Mouse (Mus musculus): ENCODE data around the gene Fgfrl1. TPM values are rescaled to one million over a fixed set of nuclear protein-coding genes. Genes with fewer than 3 reads are reported as not detected.
A peak's percentile ranks its signal among the peaks of the same experiment; 100 is the strongest.

The Fgfrl1 gene
- polyA plus RNA-seq, 1 experiment from 2014 or later: 7.0 TPM

DNA sequence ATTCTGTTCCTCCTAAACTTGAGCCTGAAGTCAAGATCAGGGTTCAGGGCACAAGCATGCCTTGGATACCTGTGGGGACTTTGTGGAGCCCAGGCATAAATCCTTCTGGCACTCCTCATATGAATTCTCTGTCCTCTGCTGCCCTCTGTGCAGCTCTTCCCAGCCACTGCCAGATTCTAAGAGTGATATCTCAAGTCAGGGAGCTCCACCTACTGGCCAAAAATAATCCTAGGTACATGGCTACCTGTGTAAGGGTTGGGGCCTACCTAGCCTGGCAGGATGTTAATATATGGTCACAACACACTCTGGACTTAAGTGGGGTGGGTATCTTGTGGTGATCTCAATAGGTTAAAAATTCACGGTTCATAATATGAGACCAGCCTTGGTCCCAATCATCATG lies 40.4 kb upstream of the Fgfrl1 start:
- ATAC-seq (ENCODE audit: low FRiP score) (peak; percentile 32; the same call in 1 of the 2 replicates), DNase-seq (ENCODE audit: low spot score) (peak; percentile 73)
- Histone ChIP-seq H3K9ac (no peak overlapping the region), H3K4me1 (replicated peaks; ENCODE audit: control insufficient read depth, insufficient read depth, low read length) (no peaks in the 10 kb centered on the region), H3K4me3 (replicated peaks; ENCODE audit: low read length) (no peak overlapping the region), H3K4me2 (replicated peaks) (no peak overlapping the region), H3K27me3 (ENCODE audit: control insufficient read depth, insufficient read depth, low read length) (no peaks in the 10 kb centered on the region), H3K27ac (no peak overlapping the region), H3K36me3 (replicated peaks; ENCODE audit: control insufficient read depth, insufficient read depth) (peaks cover 98% of the 10 kb centered on the region), H3K9me3 (ENCODE audit: control insufficient read depth, low read length) (no peaks in the 10 kb centered on the region)
- WGBS: 63% methylated on average over 1 of the region's 1 CpGs

DNA sequence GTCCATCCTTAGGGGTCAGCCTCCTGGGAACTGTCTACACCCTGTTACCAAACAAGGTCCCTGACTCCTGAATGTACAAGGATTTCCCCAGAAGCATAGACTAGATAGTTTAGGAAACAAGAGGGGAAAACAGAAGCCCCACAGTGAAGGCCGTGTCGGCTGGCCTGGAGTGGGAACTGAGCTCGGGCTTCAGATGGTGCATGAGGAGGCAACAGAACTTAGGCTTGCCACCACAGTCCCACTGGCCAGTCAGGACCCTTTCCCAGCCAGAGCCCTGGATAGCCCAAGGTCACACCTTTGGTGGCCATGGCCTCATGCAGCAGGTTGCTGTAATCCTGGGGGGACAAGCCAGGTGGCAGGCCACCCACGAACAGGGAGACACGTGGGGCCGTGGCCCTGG lies 38.8 kb upstream of the Fgfrl1 start:
- ATAC-seq (ENCODE audit: low FRiP score): no peak
- Histone ChIP-seq H3K9me3 (ENCODE audit: control insufficient read depth, low read length) (no peaks in the 10 kb centered on the region), H3K36me3 (replicated peaks; ENCODE audit: control insufficient read depth, insufficient read depth) (peaks cover 97% of the 10 kb centered on the region), H3K4me1 (replicated peaks; ENCODE audit: control insufficient read depth, insufficient read depth, low read length) (no peaks in the 10 kb centered on the region), H3K4me3 (replicated peaks; ENCODE audit: low read length) (no peak overlapping the region), H3K27me3 (ENCODE audit: control insufficient read depth, insufficient read depth, low read length) (no peaks in the 10 kb centered on the region), H3K4me2 (replicated peaks) (no peak overlapping the region), H3K27ac (no peak overlapping the region), H3K9ac (no peak overlapping the region)
- no peak for DNase-seq (ENCODE audit: low spot score)
- 92% methylated on average over 6 of the region's 6 CpGs for WGBS

DNA sequence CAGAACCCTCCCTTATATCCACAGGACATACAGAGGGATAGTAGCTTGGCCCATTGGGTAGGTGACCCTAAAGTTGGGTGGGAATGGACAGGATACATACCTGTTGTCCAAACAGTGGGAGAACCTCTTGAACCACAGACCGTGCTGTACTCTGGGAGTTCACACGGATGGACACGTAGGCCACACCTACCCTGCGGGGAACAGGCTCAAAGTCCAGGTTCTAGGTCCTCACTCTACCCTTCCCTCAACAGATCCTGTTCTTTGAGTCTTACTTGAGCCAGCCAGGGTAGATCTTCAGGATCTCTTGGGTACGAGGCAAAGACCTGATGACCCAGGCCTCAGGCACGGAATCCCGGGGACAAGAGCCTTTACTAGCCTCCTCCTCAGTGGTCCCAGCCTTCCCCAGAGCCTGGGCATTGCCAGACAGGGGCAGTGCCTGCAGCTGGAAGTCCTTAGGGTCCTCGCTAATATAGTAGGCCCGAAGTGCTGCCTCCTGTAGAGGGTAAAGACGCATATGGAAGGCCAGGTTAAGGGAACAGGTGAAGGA lies 37.7 kb upstream of the Fgfrl1 start:
- WGBS: 94% methylated on average over 10 of the region's 10 CpGs
- H3K9ac ChIP-seq: no peak overlapping the region
- ATAC-seq (ENCODE audit: low FRiP score) (no peak), DNase-seq (ENCODE audit: low spot score) (no peak)
- no peak overlapping the region for H3K27ac ChIP-seq
- H3K36me3 ChIP-seq (replicated peaks; ENCODE audit: control insufficient read depth, insufficient read depth): peaks cover 85% of the 10 kb centered on the region
- H3K4me1 ChIP-seq (replicated peaks; ENCODE audit: control insufficient read depth, insufficient read depth, low read length): peaks cover 11% of the 10 kb centered on the region
- no peaks in the 10 kb centered on the region for H3K9me3 ChIP-seq (ENCODE audit: control insufficient read depth, low read length)
- H3K4me3 ChIP-seq (replicated peaks; ENCODE audit: low read length): no peak overlapping the region
- no peak overlapping the region for H3K4me2 ChIP-seq (replicated peaks)
- H3K27me3 ChIP-seq (ENCODE audit: control insufficient read depth, insufficient read depth, low read length): no peaks in the 10 kb centered on the region

DNA sequence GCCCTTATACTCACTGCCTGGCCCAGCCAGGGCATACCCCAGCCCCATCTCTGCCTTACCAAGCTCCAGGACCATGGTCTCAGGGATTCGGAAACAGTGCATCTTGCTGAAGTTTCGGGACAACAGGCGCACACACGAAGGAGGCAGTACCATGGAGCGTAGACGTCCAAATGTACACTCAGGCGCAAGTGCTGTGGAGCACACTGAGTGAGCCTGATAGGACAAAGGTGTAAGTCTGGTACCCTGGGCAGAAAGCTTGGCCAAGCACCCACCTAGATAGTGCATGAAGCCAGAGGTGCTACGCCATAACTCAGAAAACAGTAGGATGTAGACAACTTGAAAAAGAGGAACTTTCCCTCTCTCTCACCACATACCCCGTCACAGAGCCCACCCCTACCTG lies 36.8 kb upstream of the Fgfrl1 start:
- H3K4me3 ChIP-seq (replicated peaks; ENCODE audit: low read length): no peak overlapping the region
- DNase-seq (ENCODE audit: low spot score) (no peak), ATAC-seq (ENCODE audit: low FRiP score) (no peak)
- H3K36me3 ChIP-seq (replicated peaks; ENCODE audit: control insufficient read depth, insufficient read depth): peaks cover 76% of the 10 kb centered on the region
- H3K27ac ChIP-seq: no peak overlapping the region
- H3K9me3 ChIP-seq (ENCODE audit: control insufficient read depth, low read length): no peaks in the 10 kb centered on the region
- peaks cover 15% of the 10 kb centered on the region for H3K4me1 ChIP-seq (replicated peaks; ENCODE audit: control insufficient read depth, insufficient read depth, low read length)
- no peak overlapping the region for H3K4me2 ChIP-seq (replicated peaks)
- H3K9ac ChIP-seq: no peak overlapping the region
- 96% methylated on average over 9 of the region's 9 CpGs for WGBS
- H3K27me3 ChIP-seq (ENCODE audit: control insufficient read depth, insufficient read depth, low read length): no peaks in the 10 kb centered on the region

DNA sequence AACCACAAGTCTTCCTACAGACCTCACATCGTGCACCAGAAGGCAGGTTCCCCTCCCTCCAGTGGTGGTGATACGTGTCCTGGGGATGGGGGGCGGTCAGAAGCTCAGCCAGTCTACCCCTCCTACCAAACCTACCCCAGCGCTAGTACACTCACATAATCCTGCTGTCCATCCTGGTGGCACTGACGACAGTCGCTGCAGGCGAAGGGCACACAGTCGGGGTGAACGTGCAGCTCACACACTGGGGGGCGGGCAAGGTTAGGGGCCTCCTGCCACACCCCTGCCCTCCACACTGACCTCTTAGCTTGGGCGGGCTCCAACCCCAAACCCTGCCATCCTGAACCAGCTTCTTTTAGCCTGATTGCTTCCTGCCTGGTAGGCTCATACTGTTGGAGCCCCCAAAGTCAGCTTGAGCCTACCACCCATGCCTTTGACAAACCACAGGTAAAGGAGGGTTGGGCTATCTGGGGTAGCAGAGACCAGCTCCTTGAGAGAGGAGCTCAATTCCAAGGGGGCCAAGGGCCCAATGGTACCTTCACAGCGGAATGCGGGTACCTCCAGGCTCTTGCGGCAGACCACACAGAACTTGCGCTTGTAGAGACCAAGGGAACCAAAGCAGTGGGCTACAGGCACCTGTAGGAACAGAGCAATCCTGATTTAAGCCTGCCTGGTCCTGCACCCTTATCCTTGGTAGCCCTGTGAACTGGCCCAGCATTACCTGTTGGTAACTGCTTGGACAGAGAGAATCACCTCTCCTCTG lies 36.1 kb upstream of the Fgfrl1 start:
- 94% methylated on average over 15 of the region's 15 CpGs for WGBS
- H3K4me2 ChIP-seq (replicated peaks): no peak overlapping the region
- no peak for ATAC-seq (ENCODE audit: low FRiP score)
- H3K27me3 ChIP-seq (ENCODE audit: control insufficient read depth, insufficient read depth, low read length): no peaks in the 10 kb centered on the region
- no peaks in the 10 kb centered on the region for H3K9me3 ChIP-seq (ENCODE audit: control insufficient read depth, low read length)
- no peak overlapping the region for H3K4me3 ChIP-seq (replicated peaks; ENCODE audit: low read length)
- no peak overlapping the region for H3K9ac ChIP-seq
- no peak overlapping the region for H3K27ac ChIP-seq
- peaks cover 69% of the 10 kb centered on the region for H3K36me3 ChIP-seq (replicated peaks; ENCODE audit: control insufficient read depth, insufficient read depth)
- DNase-seq (ENCODE audit: low spot score): no peak
- H3K4me1 ChIP-seq (replicated peaks; ENCODE audit: control insufficient read depth, insufficient read depth, low read length): peaks cover 15% of the 10 kb centered on the region

DNA sequence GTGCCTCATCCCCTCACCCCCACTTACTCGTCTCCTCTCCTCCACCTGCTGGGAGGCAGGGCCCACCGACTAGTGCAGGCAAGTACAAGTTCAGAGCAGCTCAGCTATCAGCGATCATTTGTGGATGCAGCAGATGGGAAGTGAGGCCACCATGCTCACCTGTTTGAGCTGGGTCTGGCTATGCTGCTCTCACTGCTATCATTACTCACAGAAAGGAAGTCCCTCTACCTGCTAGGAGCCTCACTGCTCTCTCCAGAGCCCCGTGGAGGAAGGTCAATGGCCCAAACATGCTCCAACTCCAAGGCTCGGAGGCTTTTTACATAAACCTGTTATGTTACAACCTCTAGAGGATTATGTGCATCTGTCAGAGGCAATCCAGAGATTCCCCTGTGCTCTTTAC lies 34.8 kb upstream of the Fgfrl1 start:
- peaks cover 57% of the 10 kb centered on the region for H3K36me3 ChIP-seq (replicated peaks; ENCODE audit: control insufficient read depth, insufficient read depth)
- DNase-seq (ENCODE audit: low spot score): no peak
- no peaks in the 10 kb centered on the region for H3K9me3 ChIP-seq (ENCODE audit: control insufficient read depth, low read length)
- no peak overlapping the region for H3K4me2 ChIP-seq (replicated peaks)
- 78% methylated on average over 5 of the region's 5 CpGs for WGBS
- ATAC-seq (ENCODE audit: low FRiP score): no peak
- no peaks in the 10 kb centered on the region for H3K27me3 ChIP-seq (ENCODE audit: control insufficient read depth, insufficient read depth, low read length)
- no peak overlapping the region for H3K4me3 ChIP-seq (replicated peaks; ENCODE audit: low read length)
- no peak overlapping the region for H3K9ac ChIP-seq
- peaks cover 15% of the 10 kb centered on the region for H3K4me1 ChIP-seq (replicated peaks; ENCODE audit: control insufficient read depth, insufficient read depth, low read length)
- H3K27ac ChIP-seq: no peak overlapping the region

DNA sequence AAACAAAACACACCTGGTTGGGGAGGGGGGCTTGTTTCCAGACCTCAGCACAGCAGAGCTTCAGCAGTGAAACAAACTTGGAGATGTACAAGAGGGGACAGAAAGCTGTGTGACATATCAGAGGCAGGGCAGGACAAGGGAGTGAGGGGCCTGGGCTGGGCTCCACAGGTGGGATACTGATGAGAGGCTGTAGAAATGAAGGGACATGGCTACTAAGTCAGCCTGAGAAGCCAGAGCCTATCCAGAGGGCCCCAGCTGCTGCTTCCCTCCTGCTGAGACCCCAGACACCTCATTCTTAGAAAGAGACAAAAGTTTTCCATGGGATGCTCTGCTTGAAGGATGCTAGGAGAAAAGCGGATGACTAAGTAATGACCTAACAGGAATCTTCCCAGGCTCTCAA lies 33.6 kb upstream of the Fgfrl1 start:
- H3K9me3 ChIP-seq (ENCODE audit: control insufficient read depth, low read length): no peaks in the 10 kb centered on the region
- peak overlapping the region; percentile 88; the same call in 1 of the 2 replicates for H3K9ac ChIP-seq
- no peak for ATAC-seq (ENCODE audit: low FRiP score)
- peaks cover 15% of the 10 kb centered on the region for H3K4me1 ChIP-seq (replicated peaks; ENCODE audit: control insufficient read depth, insufficient read depth, low read length)
- no peak for DNase-seq (ENCODE audit: low spot score)
- H3K27me3 ChIP-seq (ENCODE audit: control insufficient read depth, insufficient read depth, low read length): no peaks in the 10 kb centered on the region
- peaks cover 46% of the 10 kb centered on the region for H3K36me3 ChIP-seq (replicated peaks; ENCODE audit: control insufficient read depth, insufficient read depth)
- WGBS: 90% methylated on average over 1 of the region's 1 CpGs
- H3K4me2 ChIP-seq (replicated peaks): no peak overlapping the region; the same call in 1 of the 2 replicates
- no peak overlapping the region for H3K4me3 ChIP-seq (replicated peaks; ENCODE audit: low read length)
- no peak overlapping the region for H3K27ac ChIP-seq

DNA sequence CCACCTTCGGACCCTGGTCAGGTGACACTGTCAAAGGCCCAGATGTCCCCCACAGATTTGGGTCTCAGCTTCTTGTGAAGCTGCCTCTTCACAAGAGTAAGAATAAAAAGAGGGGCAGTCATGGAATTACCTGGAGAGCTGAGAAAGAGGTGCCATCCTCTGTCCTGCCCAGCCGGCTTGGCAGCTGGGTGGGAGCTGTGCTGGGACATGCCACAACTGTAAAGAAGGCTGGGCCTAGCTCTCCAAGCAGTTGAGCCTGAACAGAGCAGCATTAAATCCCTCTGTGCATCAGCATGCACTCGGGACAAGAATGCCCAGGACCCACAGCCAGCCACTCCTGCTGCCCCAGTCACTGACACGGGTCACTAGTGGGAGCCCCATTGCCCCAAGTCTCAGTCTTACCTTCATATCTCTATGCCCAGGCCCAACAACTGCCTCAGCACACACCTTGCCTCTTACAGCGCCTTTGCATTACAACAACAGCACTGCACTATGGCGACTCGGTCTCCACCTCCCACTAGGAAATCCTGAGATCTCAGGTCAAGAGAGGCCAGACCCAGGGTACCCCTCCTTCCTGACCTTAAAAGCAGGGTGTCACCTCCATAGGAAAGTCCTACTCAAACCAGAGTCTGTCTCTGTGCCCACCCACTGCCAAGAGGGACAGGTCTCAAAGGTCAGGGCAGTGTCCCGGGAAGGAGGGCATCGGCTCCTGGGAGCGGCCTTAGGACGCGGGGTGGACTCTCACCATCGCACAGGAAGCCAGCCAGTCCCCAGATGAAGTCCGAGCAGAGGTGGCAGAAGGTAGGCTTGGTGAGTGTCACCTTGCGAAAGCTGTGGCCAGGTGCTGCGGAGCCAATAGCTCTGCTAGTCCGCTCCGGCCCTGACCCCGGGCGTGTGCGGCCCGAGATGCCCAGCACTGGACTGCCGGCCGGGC lies 32.2 kb upstream of the Fgfrl1 start, which contains the start of gene Idua:
Idua (plus strand) TSS at position 634 of the 934 bp plus-strand sequence.
- peak within 1 kb of the TSS; percentile 88 for H3K9ac ChIP-seq
- WGBS: 11% methylated on average over 24 of the region's 24 CpGs
- H3K27ac ChIP-seq: no peak within 1 kb of the TSS
- H3K27me3 ChIP-seq (ENCODE audit: control insufficient read depth, insufficient read depth, low read length): no peaks in the 10 kb centered on the region
- H3K36me3 ChIP-seq (replicated peaks; ENCODE audit: control insufficient read depth, insufficient read depth): peaks cover 32% of the 10 kb centered on the region
- peak; percentile 12; the same call in 1 of the 2 replicates for ATAC-seq (ENCODE audit: low FRiP score)
- no peak for DNase-seq (ENCODE audit: low spot score)
- no peaks in the 10 kb centered on the region for H3K9me3 ChIP-seq (ENCODE audit: control insufficient read depth, low read length)
- H3K4me3 ChIP-seq (replicated peaks; ENCODE audit: low read length): peak within 1 kb of the TSS; percentile 80
- H3K4me2 ChIP-seq (replicated peaks): peak within 1 kb of the TSS; percentile 82
- H3K4me1 ChIP-seq (replicated peaks; ENCODE audit: control insufficient read depth, insufficient read depth, low read length): peaks cover 15% of the 10 kb centered on the region

All from hindbrain, embryonic 14.5 days (tissue).